In genomic region chr8:127093113-127093426, GRCm38 (mm10) we compare ENCODE assay signal across 13 mouse cellular contexts. TPM values are rescaled to one million over a fixed set of nuclear protein-coding genes. Genes with fewer than 3 reads are reported as not detected.
A peak's percentile ranks its signal among the peaks of the same experiment; 100 is the strongest.
DNase-seq lines count a peak whose midpoint lies in the region; ATAC-seq and TF ChIP-seq lines count a peak whose summit lies in the region.
"Had no signal": no experiment of that assay in that cellular context is flagged by ENCODE, and none has a peak within 500 bp of the region (broad histone marks: within the 10 kb centered on the region; RNA-seq: fewer than 3 reads in every experiment).

No protein-coding gene starts in this region.

- no peak for TF ChIP-seq CTCF in hindbrain, postnatal 0 days (IDR thresholded peaks at IDR 0.05; ENCODE audit: low read depth)

- no peak for DNase-seq in heart, adult 8-10 months (ENCODE audit: low spot score)
- DNase-seq in hindbrain, postnatal 0 days (ENCODE audit: low spot score): no peak
- no peak for DNase-seq in thymus, postnatal 14 days
- no peak for DNase-seq in urinary bladder, adult 18-20 months (ENCODE audit: low spot score in 2 of 2)
- no peak for DNase-seq in spleen, adult 18-20 months
- DNase-seq: gastrocnemius, postnatal 36 days; right cerebral cortex, postnatal 25 days had no signal

- H3K4me2 ChIP-seq in heart, embryonic 15.5 days: peak overlapping the region; percentile 38
- H3K4me2 ChIP-seq in embryonic facial prominence, embryonic 15.5 days (replicated peaks): peak overlapping the region; percentile 35
- H3K4me2 ChIP-seq in hindbrain, postnatal 0 days (ENCODE audit: low read depth, low read length): peak overlapping the region; percentile 44
- H3K4me2 ChIP-seq in midbrain, embryonic 16.5 days (ENCODE audit: low read length): peak overlapping the region; percentile 46
- H3K4me2 ChIP-seq: liver, embryonic 11.5 days had no signal

- no peak overlapping the region for H3K9ac ChIP-seq in heart, embryonic 15.5 days
- no peak overlapping the region for H3K9ac ChIP-seq in embryonic facial prominence, embryonic 15.5 days
- peak overlapping the region; percentile 21; the same call in 1 of the 2 replicates for H3K9ac ChIP-seq in hindbrain, postnatal 0 days (replicated peaks; ENCODE audit: low read length)
- H3K9ac ChIP-seq in midbrain, embryonic 16.5 days (ENCODE audit: low read depth, low read length): peak overlapping the region; percentile 21; the same call in 1 of the 2 replicates

- no peaks in the 10 kb centered on the region for H3K9me3 ChIP-seq in heart, embryonic 15.5 days (replicated peaks)
- H3K9me3 ChIP-seq in embryonic facial prominence, embryonic 15.5 days (replicated peaks): no peaks in the 10 kb centered on the region
- H3K9me3 ChIP-seq in hindbrain, postnatal 0 days (ENCODE audit: low read length): no peaks in the 10 kb centered on the region
- H3K9me3 ChIP-seq in midbrain, embryonic 16.5 days (replicated peaks; ENCODE audit: control insufficient read depth, low read length, poor library complexity, severe bottlenecking): no peaks in the 10 kb centered on the region

- peaks cover 45% of the 10 kb centered on the region for H3K4me1 ChIP-seq in heart, embryonic 15.5 days (replicated peaks)
- H3K4me1 ChIP-seq in embryonic facial prominence, embryonic 15.5 days: peaks cover 63% of the 10 kb centered on the region
- peaks cover 15% of the 10 kb centered on the region for H3K4me1 ChIP-seq in hindbrain, postnatal 0 days (ENCODE audit: insufficient read depth, low read length)
- peaks cover 10% of the 10 kb centered on the region for H3K4me1 ChIP-seq in midbrain, embryonic 16.5 days (ENCODE audit: control insufficient read depth, insufficient read depth, low read length)

- no peaks in the 10 kb centered on the region for H3K36me3 ChIP-seq in heart, embryonic 15.5 days
- H3K36me3 ChIP-seq in embryonic facial prominence, embryonic 15.5 days: no peaks in the 10 kb centered on the region
- no peaks in the 10 kb centered on the region for H3K36me3 ChIP-seq in hindbrain, postnatal 0 days (ENCODE audit: insufficient read depth, low read length)
- H3K36me3 ChIP-seq in midbrain, embryonic 16.5 days (ENCODE audit: control insufficient read depth, insufficient read depth, low read length): no peaks in the 10 kb centered on the region

- ATAC-seq in heart, embryonic 15.5 days (replicated peaks; ENCODE audit: insufficient number of reproducible peaks, insufficient read depth, low FRiP score, low read depth): 0 out of 2 replicates have a peak, but pooled peaks have one; percentile 14
- ATAC-seq in embryonic facial prominence, embryonic 15.5 days (ENCODE audit: insufficient number of reproducible peaks, low FRiP score, low TSS enrichment, low read depth): no peak
- ATAC-seq in hindbrain, postnatal 0 days: peak; percentile 53; the same call in 1 of the 2 replicates
- peak; percentile 37; the same call in 1 of the 2 replicates for ATAC-seq in midbrain, embryonic 16.5 days

- peak overlapping the region; percentile 1; the same call in 1 of the 2 replicates for H3K4me3 ChIP-seq in heart, embryonic 15.5 days
- H3K4me3 ChIP-seq in embryonic facial prominence, embryonic 15.5 days (replicated peaks): peak overlapping the region; percentile 10; the same call in 1 of the 2 replicates
- H3K4me3 ChIP-seq in hindbrain, postnatal 0 days (ENCODE audit: low read length): no peak overlapping the region
- peak overlapping the region; percentile 13; the same call in 1 of the 2 replicates for H3K4me3 ChIP-seq in midbrain, embryonic 16.5 days (ENCODE audit: low read depth, low read length)
- H3K4me3 ChIP-seq: layer of hippocampus, adult 2 months had no signal

- peak overlapping the region; percentile 51 for H3K27ac ChIP-seq in heart, embryonic 15.5 days
- H3K27ac ChIP-seq in embryonic facial prominence, embryonic 15.5 days (replicated peaks): peak overlapping the region; percentile 79
- H3K27ac ChIP-seq in hindbrain, postnatal 0 days: peak overlapping the region; percentile 60; the same call in 1 of the 2 replicates
- peak overlapping the region; percentile 74 for H3K27ac ChIP-seq in midbrain, embryonic 16.5 days (ENCODE audit: low read length)
- H3K27ac ChIP-seq: layer of hippocampus, adult 2 months had no signal

- 51% methylated on average over 3 of the region's 3 CpGs for WGBS in heart, embryonic 15.5 days
- WGBS in embryonic facial prominence, embryonic 15.5 days: 76% methylated on average over 3 of the region's 3 CpGs
- 25% methylated on average over 3 of the region's 3 CpGs for WGBS in hindbrain, postnatal 0 days
- 31% methylated on average over 3 of the region's 3 CpGs for WGBS in midbrain, embryonic 16.5 days

- H3K27me3 ChIP-seq in heart, embryonic 15.5 days: no peaks in the 10 kb centered on the region
- H3K27me3 ChIP-seq in embryonic facial prominence, embryonic 15.5 days: no peaks in the 10 kb centered on the region
- H3K27me3 ChIP-seq in hindbrain, postnatal 0 days (ENCODE audit: insufficient read depth, low read length): no peaks in the 10 kb centered on the region
- no peaks in the 10 kb centered on the region for H3K27me3 ChIP-seq in midbrain, embryonic 16.5 days (ENCODE audit: control insufficient read depth, insufficient read depth, low read depth, low read length)

RNA-seq across cellular contexts. Expression of gene Pard3, which starts 29.4 kb away (rescaled TPM):
- 14.9 and 17.5 TPM in 2 replicates for polyA plus RNA-seq in heart, embryonic 15.5 days (2015; fragmentation: Nextera tagmentation; extraction: Ambion mirVana)
- 10 to 100 TPM; 30.2 to 32.1 (median 30.9) TPM for total RNA-seq in heart, adult 8-10 months (2022)
- 38.1 and 38.3 TPM in 2 replicates for polyA plus RNA-seq in embryonic facial prominence, embryonic 15.5 days (2015; fragmentation: Nextera tagmentation; extraction: Ambion mirVana)
- 29.3 and 36.0 TPM in 2 replicates for total RNA-seq in hindbrain, postnatal 0 days (2014; rRNA removed)
- polyA plus RNA-seq in hindbrain, postnatal 0 days (2015; fragmentation: Nextera tagmentation; extraction: Ambion mirVana): 11.9 and 12.8 TPM in 2 replicates
- 14.5 and 14.6 TPM in 2 replicates for polyA plus RNA-seq in midbrain, embryonic 16.5 days (2015; fragmentation: Nextera tagmentation; extraction: Ambion mirVana)
- total RNA-seq: common myeloid progenitor, adult 5-6 weeks had no signal

Comparison
In these comparisons a context has a peak if more than half of its experiments do, and no peak if none do; other contexts are left out.
1. H3K9ac ChIP-seq: peak in hindbrain, postnatal 0 days (single experiment) and midbrain, embryonic 16.5 days (single experiment); none in heart, embryonic 15.5 days (single experiment) and embryonic facial prominence, embryonic 15.5 days (single experiment).
2. Peak in every context shown above with its lines, with median percentiles within 50 percentile points of each other: H3K27ac ChIP-seq and H3K4me2 ChIP-seq.